Mouse (Mus musculus) thymus, postnatal 10 days (tissue): ENCODE measurements around the gene Atxn7l1.

Experiments
- DNase-seq, 2 experiments: peaks; one replicate each; pipeline ENCODE4 v3.0.0; 2021; ENCODE audit warnings: low spot score in 2 of 2

Gene Atxn7l1

GRCm38 (mm10) chr12:33182428-33183137, 35.1 kb downstream of the Atxn7l1 start:
- DNase-seq, result peak in 1 of 2 experiments; percentile 17

GRCm38 (mm10) chr12:33183138-33183627, 35.7 kb downstream of the Atxn7l1 start:
- DNase-seq, result no peak

GRCm38 (mm10) chr12:33184137-33184536, 36.6 kb downstream of the Atxn7l1 start:
- DNase-seq, result no peak

- DNase-seq, result no peak
Measured at GRCm38 (mm10) chr12:33185046-33185445, 37.6 kb downstream of the Atxn7l1 start.

GRCm38 (mm10) chr12:33186331-33186730, 38.8 kb downstream of the Atxn7l1 start:
- no peak for DNase-seq

- DNase-seq, result no peak
Measured at GRCm38 (mm10) chr12:33190133-33190532, 42.6 kb downstream of the Atxn7l1 start.

- DNase-seq, result no peak
Measured at GRCm38 (mm10) chr12:33190633-33191032, 43.1 kb downstream of the Atxn7l1 start.

GRCm38 (mm10) chr12:33193408-33193901, 46.0 kb downstream of the Atxn7l1 start:
- DNase-seq, result no peak

- DNase-seq, result no peak
Measured at GRCm38 (mm10) chr12:33195175-33195574, 47.7 kb downstream of the Atxn7l1 start.

GRCm38 (mm10) chr12:33197287-33197686, 49.8 kb downstream of the Atxn7l1 start:
- DNase-seq, result no peak

GRCm38 (mm10) chr12:33197746-33198145, 50.3 kb downstream of the Atxn7l1 start:
- DNase-seq, result no peak

GRCm38 (mm10) chr12:33201068-33201467, 53.6 kb downstream of the Atxn7l1 start:
- no peak for DNase-seq

GRCm38 (mm10) chr12:33201491-33202210, 54.2 kb downstream of the Atxn7l1 start:
- no peak for DNase-seq

- DNase-seq, result no peak
Measured at GRCm38 (mm10) chr12:33205255-33205654, 57.8 kb downstream of the Atxn7l1 start.

GRCm38 (mm10) chr12:33206300-33206699, 58.8 kb downstream of the Atxn7l1 start:
- no peak for DNase-seq

- DNase-seq, result no peak
Measured at GRCm38 (mm10) chr12:33210856-33211255, 63.4 kb downstream of the Atxn7l1 start.

- DNase-seq, result no peak
Measured at GRCm38 (mm10) chr12:33218215-33218859, 70.8 kb downstream of the Atxn7l1 start.

- no peak for DNase-seq
Measured at GRCm38 (mm10) chr12:33219436-33219835, 71.9 kb downstream of the Atxn7l1 start.

GRCm38 (mm10) chr12:33220081-33220480, 72.6 kb downstream of the Atxn7l1 start:
- DNase-seq, result no peak

GRCm38 (mm10) chr12:33220509-33221051, 73.1 kb downstream of the Atxn7l1 start:
- DNase-seq, result no peak

- DNase-seq, result no peak
Measured at GRCm38 (mm10) chr12:33222187-33222586, 74.7 kb downstream of the Atxn7l1 start.

GRCm38 (mm10) chr12:33225117-33225541, 77.6 kb downstream of the Atxn7l1 start:
- no peak for DNase-seq
